Mouse (Mus musculus) small intestine, adult 2 months (tissue): Measurements from ENCODE around the gene Dnaic1. TPM values are rescaled to one million over a fixed set of nuclear protein-coding genes. Genes with fewer than 3 reads are reported as not detected.

Experiments
- H3K27ac ChIP-seq: fragments of 200-500 bp; 2 replicates; pipeline ENCODE4 v1.5.1; 2012; ENCODE audit warnings: low read depth, low read length, control low read depth, inconsistent platforms; ENCODE audit not compliant: insufficient read depth
- H3K27me3 ChIP-seq: fragments of 200-500 bp; 2 replicates; pipeline ENCODE4 v1.6.1; 2012; ENCODE audit warnings: mild to moderate bottlenecking, moderate library complexity, low read length, inconsistent platforms; ENCODE audit not compliant: control insufficient read depth, insufficient read depth
- H3K36me3 ChIP-seq: fragments of 200-500 bp; 2 replicates; pipeline ENCODE4 v1.6.1; 2012; ENCODE audit warnings: mild to moderate bottlenecking, low read length, control low read depth, inconsistent platforms; ENCODE audit not compliant: control insufficient read depth, insufficient read depth
- H3K4me1 ChIP-seq: fragments of 200-500 bp; 2 replicates; pipeline ENCODE4 v1.6.1; 2012; ENCODE audit warnings: low read length, inconsistent platforms, mixed read lengths; ENCODE audit not compliant: control insufficient read depth, insufficient read depth, insufficient read length
- H3K4me3 ChIP-seq: fragments of 200-500 bp; 2 replicates; pipeline ENCODE4 v1.5.1; 2012; ENCODE audit warnings: low read depth, mild to moderate bottlenecking, control low read depth, inconsistent platforms, low read length, moderate library complexity
- CTCF ChIP-seq: fragments of 200-500 bp; IDR thresholded peaks from 2 replicates; pipeline ENCODE4 v1.5.1; 2012; ENCODE audit warnings: low read depth, mild to moderate bottlenecking, control low read depth, inconsistent platforms, low read length, moderate library complexity, mixed read lengths; ENCODE audit not compliant: insufficient replicate concordance, insufficient read length; ENCODE audit errors: extremely low read depth
- POLR2A ChIP-seq: fragments of 200-500 bp; IDR thresholded peaks from 2 replicates; pipeline ENCODE4 v1.6.1; 2012; ENCODE audit warnings: low read depth, mild to moderate bottlenecking, control low read depth, inconsistent platforms, low read length, moderate library complexity
- WGBS: fragments of 180-500 bp; shearing (Covaris S2); methylation state at CpG from one replicate; pipeline ENCODE4 v1.1.7; 2018; 5-methylcytosine and 5-hydroxymethylcytosine counted together
- polyA plus RNA-seq: library from polyadenylated mRNA; depleted of rRNA; stranded (reverse); fragments of >200 nt; gene quantifications from 2 replicates; pipeline ENCODE4 v1.2.3, GENCODE M21; 2012; rRNA removed

Dnaic1 gene
- polyA plus RNA-seq, result 1.3 and 5.4 TPM in 2 replicates

DNA sequence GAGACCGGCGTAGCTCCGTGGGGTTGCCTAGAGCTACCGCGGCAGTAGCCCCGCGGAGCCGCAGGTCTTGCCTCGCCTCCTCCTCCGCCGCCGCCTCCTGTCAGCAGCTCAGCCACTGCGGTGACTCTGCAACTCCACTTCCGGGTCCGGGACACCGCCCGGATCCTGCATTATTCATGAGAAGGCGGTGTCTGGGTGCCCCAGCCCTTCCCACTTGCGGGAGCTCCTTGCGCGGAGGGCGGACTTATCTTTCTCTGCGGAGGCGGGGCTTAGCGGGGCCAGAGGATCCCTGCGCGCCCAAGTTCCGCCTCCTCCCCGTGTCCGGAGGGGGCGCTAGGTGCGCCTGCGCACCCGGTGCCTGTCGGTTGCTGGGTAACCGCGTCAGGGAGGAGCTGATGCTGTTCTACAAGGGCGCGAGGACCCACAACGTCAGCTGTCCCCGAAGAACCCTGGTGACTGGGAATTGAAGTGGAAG, at the start of gene Dnaic1, which contains the start of gene Fam219a:
TSS of gene Dnaic1 (plus strand) at position 365 of the 475 bp plus-strand sequence.
TSS of gene Fam219a (minus strand) at position 128 of the 475 bp plus-strand sequence.
- no peaks in the 10 kb centered on the region for H3K36me3 ChIP-seq
- under 1% methylated on average over 41 of the region's 41 CpGs for WGBS
- H3K27me3 ChIP-seq, result no peaks in the 10 kb centered on the region
- TF ChIP-seq CTCF (peak; percentile 48; the same call in 1 of the 2 replicates), POLR2A (peak; percentile 3)
- no peak within 1 kb of the TSS for H3K27ac ChIP-seq
- peak within 1 kb of the TSS; percentile 84 for H3K4me3 ChIP-seq
- H3K4me1 ChIP-seq, result peaks cover 5% of the 10 kb centered on the region

DNA sequence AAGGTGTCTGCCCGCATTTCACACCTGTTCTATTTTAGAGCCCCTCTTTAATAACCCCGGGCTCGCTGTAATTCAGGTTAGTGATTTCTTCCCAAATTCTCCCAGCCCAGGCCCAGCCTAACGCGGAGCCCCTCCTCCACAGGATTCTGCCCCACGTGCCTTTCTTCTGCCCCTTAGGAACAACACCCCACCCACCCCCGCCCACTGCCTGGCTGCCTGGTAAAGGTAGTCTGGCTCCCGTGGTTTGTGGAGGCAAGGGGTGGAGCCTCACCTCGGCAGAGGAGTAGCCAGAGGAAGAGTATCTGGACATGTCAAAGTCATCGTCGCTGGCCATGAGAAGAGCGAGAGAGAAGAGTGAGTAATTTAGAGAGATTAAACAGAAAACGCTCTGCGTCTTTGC, 48.9 kb upstream of the Dnaic1 start:
- Histone ChIP-seq H3K36me3 (no peaks in the 10 kb centered on the region), H3K4me3 (no peak overlapping the region), H3K27me3 (no peaks in the 10 kb centered on the region), H3K27ac (no peak overlapping the region), H3K4me1 (peaks cover 21% of the 10 kb centered on the region)
- 55% methylated on average over 14 of the region's 14 CpGs for WGBS
- TF ChIP-seq CTCF (no peak), POLR2A (no peak)

DNA sequence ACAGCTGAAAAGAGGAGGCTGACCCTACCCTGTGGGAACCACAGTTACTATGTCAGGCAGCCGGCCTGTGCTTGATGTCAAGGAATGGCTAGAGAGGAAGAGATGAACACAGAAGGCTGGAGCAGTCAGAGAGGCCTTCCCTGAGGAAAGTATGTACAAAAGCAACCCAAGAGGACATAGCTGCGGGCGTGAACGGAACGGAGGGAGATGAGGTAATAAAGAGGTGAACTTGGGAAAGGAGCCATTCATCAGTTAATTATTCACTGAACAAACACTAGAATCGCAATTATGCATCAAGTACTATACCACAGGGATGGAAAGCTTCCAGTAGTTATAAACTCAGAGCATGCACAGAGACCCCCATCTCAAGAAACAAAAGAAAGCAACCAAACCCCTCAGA, 47.4 kb upstream of the Dnaic1 start:
- TF ChIP-seq POLR2A (no peak), CTCF (no peak)
- no peak overlapping the region for H3K27ac ChIP-seq
- 33% methylated on average over 6 of the region's 6 CpGs for whole genome bisulfite sequencing
- H3K27me3 ChIP-seq, result no peaks in the 10 kb centered on the region
- no peaks in the 10 kb centered on the region for H3K36me3 ChIP-seq
- no peak overlapping the region for H3K4me3 ChIP-seq
- H3K4me1 ChIP-seq, result peaks cover 21% of the 10 kb centered on the region

DNA sequence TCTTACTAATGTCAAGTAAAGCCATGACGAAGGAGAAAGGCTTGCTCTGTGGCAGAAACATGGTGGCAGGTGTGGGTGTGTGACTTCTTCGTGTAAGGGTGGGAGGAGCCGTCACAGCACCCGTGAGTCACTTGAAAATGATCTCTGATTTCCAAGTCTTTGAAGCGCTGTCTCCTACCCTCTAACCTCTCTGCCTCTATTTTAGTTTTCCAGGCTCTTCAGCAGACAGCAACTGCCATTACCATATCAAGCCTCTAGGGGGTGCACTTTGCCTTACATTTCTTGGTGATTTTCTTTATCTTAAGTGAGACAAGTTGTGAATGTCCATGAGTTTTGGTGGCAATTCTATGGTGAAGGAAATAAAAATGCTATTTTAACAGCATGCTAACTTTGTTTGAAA, 46.8 kb upstream of the Dnaic1 start:
- Histone ChIP-seq H3K4me1 (peaks cover 21% of the 10 kb centered on the region), H3K4me3 (no peak overlapping the region), H3K36me3 (no peaks in the 10 kb centered on the region), H3K27me3 (no peaks in the 10 kb centered on the region), H3K27ac (no peak overlapping the region)
- WGBS, result 18% methylated on average over 5 of the region's 5 CpGs
- TF ChIP-seq CTCF (peak; percentile 35; the same call in 1 of the 2 replicates), POLR2A (no peak)

DNA sequence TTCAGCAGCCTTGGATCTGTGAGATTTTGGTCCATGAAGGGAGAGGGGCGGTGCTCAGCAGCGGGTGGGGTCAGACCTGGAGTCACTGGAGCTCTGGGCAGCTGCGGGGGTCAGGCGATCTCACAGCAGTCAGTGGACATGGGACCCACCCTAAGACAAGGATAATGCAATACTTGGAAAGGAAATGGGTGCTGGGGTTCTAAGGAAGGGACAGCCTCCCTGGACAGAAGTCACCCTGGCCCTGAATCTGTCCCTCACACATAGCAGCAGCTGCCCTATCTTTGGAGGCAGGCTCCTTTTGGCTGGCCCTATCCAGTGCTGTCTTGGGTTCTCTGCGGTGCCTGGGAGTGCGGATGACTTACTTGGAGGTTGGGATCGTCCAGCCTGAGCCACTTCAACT, 45.7 kb upstream of the Dnaic1 start:
- H3K27ac ChIP-seq, result no peak overlapping the region
- no peak overlapping the region for H3K4me3 ChIP-seq
- H3K4me1 ChIP-seq, result peaks cover 16% of the 10 kb centered on the region
- no peaks in the 10 kb centered on the region for H3K27me3 ChIP-seq
- no peaks in the 10 kb centered on the region for H3K36me3 ChIP-seq
- WGBS, result 76% methylated on average over 7 of the region's 7 CpGs
- TF ChIP-seq POLR2A (no peak), CTCF (no peak)

DNA sequence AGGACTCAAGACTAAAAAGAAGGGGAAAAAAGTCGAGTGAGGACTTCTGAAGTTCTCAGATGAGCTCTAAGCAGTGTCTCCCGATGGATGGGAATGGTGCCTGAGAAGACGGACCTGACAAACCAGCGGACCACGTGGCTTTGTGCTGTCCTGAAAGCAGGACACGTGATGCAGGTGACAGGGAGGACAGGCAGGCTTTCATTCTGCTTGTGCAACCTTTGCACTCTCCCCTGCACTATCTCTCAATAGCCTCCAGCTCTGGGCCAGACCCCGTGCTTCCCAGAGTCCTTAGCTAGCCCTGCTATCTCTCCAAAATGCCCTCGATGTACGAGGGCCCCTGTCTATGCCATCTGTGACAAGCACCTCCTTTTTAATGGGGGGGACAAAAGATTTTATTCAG, 44.7 kb upstream of the Dnaic1 start:
- H3K4me3 ChIP-seq, result no peak overlapping the region
- 30% methylated on average over 9 of the region's 9 CpGs for WGBS
- H3K27ac ChIP-seq, result no peak overlapping the region
- H3K27me3 ChIP-seq, result no peaks in the 10 kb centered on the region
- no peak for TF ChIP-seq POLR2A
- TF ChIP-seq CTCF, result no peak
- no peaks in the 10 kb centered on the region for H3K36me3 ChIP-seq
- H3K4me1 ChIP-seq, result peaks cover 13% of the 10 kb centered on the region

DNA sequence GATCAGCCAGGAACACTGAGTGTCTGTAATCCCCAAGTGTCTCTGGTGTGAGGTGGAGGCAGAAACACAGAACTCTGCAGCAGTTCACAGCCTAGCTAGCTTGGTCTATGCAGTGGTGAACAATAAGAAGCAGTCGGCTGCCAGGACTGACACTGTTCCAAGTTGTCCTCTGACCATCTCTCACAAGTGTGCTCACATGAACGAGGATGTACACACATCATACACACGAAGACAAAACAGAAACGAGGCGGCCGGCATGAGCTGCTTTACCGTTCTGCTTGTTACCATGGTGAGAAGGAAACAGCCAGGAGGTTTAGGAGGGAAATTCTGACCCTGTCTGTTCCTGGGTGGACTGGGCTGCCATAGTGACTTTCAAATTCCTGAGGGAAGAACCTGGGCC, 43.0 kb upstream of the Dnaic1 start:
- Histone ChIP-seq H3K27me3 (no peaks in the 10 kb centered on the region), H3K27ac (no peak overlapping the region), H3K4me3 (no peak overlapping the region), H3K36me3 (no peaks in the 10 kb centered on the region), H3K4me1 (peaks cover 11% of the 10 kb centered on the region)
- WGBS, result 71% methylated on average over 7 of the region's 7 CpGs
- TF ChIP-seq POLR2A (no peak), CTCF (no peak)

DNA sequence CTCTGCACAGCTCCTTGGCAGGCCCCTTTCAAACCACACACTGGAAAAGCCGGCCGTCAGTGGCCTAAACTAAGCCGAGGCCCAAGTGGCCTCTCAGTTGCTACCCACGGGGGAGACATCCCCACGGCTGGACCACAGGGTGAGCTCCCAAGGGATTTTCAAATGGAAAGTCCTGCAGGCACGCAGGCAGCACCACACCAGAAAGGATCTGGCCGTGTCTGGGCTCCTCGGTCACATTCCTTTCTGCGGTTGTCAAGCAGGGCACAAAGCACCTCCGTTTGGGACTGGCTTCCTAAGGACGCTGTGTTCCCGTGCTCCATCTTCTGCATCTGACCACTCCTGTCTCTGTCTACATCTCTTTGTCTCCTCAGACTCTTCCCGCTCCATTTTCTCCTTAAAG, 42.5 kb upstream of the Dnaic1 start:
- no peak for TF ChIP-seq CTCF
- 70% methylated on average over 13 of the region's 13 CpGs for WGBS

More for the DNA sequence above, 42.5 kb upstream of the Dnaic1 start:
- H3K4me1 ChIP-seq, result peaks cover 5% of the 10 kb centered on the region
- no peak overlapping the region for H3K4me3 ChIP-seq
- H3K36me3 ChIP-seq, result no peaks in the 10 kb centered on the region
- H3K27ac ChIP-seq, result no peak overlapping the region
- no peaks in the 10 kb centered on the region for H3K27me3 ChIP-seq
